Mouse (Mus musculus) bone marrow, adult 2 months (tissue): Measurements from ENCODE around the gene Hoxa1.

Source experiments
- CTCF ChIP-seq: fragments of 200-500 bp; IDR thresholded peaks from 2 replicates; pipeline ENCODE4 v1.5.1; 2011; ENCODE audit warnings: low read length, control low read depth; ENCODE audit not compliant: control insufficient read depth, insufficient read depth
- POLR2A ChIP-seq: fragments of 200-500 bp; IDR thresholded peaks from 2 replicates; pipeline ENCODE4 v1.6.1; 2011; ENCODE audit warnings: low read depth, mild to moderate bottlenecking, control low read depth, low read length, borderline replicate concordance; ENCODE audit not compliant: control insufficient read depth

DNA sequence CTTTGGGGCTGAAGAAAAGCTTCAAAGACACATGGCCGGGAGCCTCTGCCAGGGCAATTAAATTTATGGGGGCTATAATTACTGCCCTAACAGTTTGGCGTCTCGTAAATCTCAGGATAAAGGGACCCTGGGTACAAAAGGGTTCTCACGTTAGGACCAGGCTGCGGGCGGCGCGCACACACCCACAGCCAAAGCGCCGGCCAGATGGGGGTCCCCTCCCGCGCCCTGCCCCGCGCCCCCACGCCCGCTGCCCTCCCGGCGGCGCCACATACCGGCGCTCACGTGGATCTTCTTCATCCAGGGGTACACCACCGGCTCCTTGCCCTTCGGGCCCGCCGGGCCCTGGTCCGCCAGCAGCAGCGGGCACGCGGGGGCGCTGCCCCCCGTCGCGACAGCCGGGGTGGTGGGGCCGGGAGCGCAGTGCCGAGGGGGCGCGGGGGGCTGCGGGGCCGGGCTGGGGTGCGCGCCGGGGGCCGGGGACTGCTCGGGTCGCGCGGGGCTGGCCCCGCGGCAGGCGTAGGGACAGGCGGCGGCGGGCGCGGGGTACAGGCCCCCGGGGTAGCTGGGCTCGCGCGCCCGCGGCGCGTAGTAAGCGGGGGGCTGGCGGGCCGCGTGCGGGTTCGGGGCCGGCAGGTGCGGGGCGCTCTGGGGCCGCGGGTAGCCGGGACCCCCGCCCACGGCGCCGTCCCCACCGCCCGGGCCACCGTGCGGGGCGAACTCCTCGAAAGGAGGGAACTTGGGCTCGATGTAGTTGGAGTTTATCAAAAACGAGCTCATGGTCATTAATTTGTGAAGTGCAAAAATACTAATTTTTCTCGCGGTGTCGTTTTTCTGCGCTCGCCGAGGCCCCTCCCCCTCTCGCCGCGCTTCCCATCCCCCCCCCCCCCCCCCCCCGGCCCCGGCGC lies 33.0 kb upstream of the Hoxa1 start, which contains the start of gene Hoxa4:
- TF ChIP-seq CTCF (no peak), POLR2A (no peak)
